Mouse (Mus musculus): ENCODE measurements around the gene Garnl3.
A peak's percentile ranks its signal among the peaks of the same experiment; 100 is the strongest.

The Garnl3 gene

GRCm38 (mm10) chr2:33086671-33087363 is 44.6 kb downstream of the Garnl3 start:
- peak; percentile 55 for DNase-seq

GRCm38 (mm10) chr2:33086016-33086596 is 45.3 kb downstream of the Garnl3 start:
- no peak for DNase-seq

GRCm38 (mm10) chr2:33084221-33084620 is 47.2 kb downstream of the Garnl3 start:
- DNase-seq: no peak

- no peak for DNase-seq
Observed at GRCm38 (mm10) chr2:33080166-33080565, 51.3 kb downstream of the Garnl3 start.

- no peak for DNase-seq
Observed at GRCm38 (mm10) chr2:33077252-33077651, 54.2 kb downstream of the Garnl3 start.

- no peak for DNase-seq
Observed at GRCm38 (mm10) chr2:33074931-33075330, 56.5 kb downstream of the Garnl3 start.

GRCm38 (mm10) chr2:33074188-33074587 is 57.3 kb downstream of the Garnl3 start:
- no peak for DNase-seq

- DNase-seq: no peak
Observed at GRCm38 (mm10) chr2:33072333-33072732, 59.1 kb downstream of the Garnl3 start.

GRCm38 (mm10) chr2:33065610-33066009 is 65.8 kb downstream of the Garnl3 start:
- no peak for DNase-seq

GRCm38 (mm10) chr2:33062744-33063143 is 68.7 kb downstream of the Garnl3 start:
- no peak for DNase-seq

- DNase-seq: peak; percentile 81
Observed at GRCm38 (mm10) chr2:33058926-33059325, 72.5 kb downstream of the Garnl3 start.

GRCm38 (mm10) chr2:33057514-33057913 is 73.9 kb downstream of the Garnl3 start:
- no peak for DNase-seq

- no peak for DNase-seq
Observed at GRCm38 (mm10) chr2:33053966-33054365, 77.5 kb downstream of the Garnl3 start.

GRCm38 (mm10) chr2:33047360-33047759 is 84.1 kb downstream of the Garnl3 start:
- no peak for DNase-seq

- no peak for DNase-seq
Observed at GRCm38 (mm10) chr2:33046919-33047318, 84.5 kb downstream of the Garnl3 start.

- DNase-seq: no peak
Observed at GRCm38 (mm10) chr2:33045899-33046298, 85.6 kb downstream of the Garnl3 start.

GRCm38 (mm10) chr2:33042781-33043180 is 88.7 kb downstream of the Garnl3 start:
- no peak for DNase-seq

- DNase-seq: no peak
Observed at GRCm38 (mm10) chr2:33041571-33041970, 89.9 kb downstream of the Garnl3 start.

GRCm38 (mm10) chr2:33037429-33037828 is 94.0 kb downstream of the Garnl3 start:
- DNase-seq: no peak

- no peak for DNase-seq
Observed at GRCm38 (mm10) chr2:33035297-33035696, 96.2 kb downstream of the Garnl3 start.

GRCm38 (mm10) chr2:33033281-33033680 is 98.2 kb downstream of the Garnl3 start:
- peak; percentile 73 for DNase-seq

- no peak for DNase-seq
Observed at GRCm38 (mm10) chr2:33032391-33033062, 98.9 kb downstream of the Garnl3 start.

- DNase-seq: no peak
Observed at GRCm38 (mm10) chr2:33025040-33025439, 106.4 kb downstream of the Garnl3 start.

GRCm38 (mm10) chr2:33024564-33024963 is 106.9 kb downstream of the Garnl3 start:
- DNase-seq: no peak

All from cerebellum, adult 9-11 months (tissue).